Mouse (Mus musculus): Measurements from ENCODE around the gene Pllp. TPM values are rescaled to one million over a fixed set of nuclear protein-coding genes. Genes with fewer than 3 reads are reported as not detected.

Pllp gene
- total RNA-seq, 1 experiment from 2014 or later = not detected

- ATAC-seq (replicated peaks in 1 of 2; ENCODE audit: insufficient read depth in 1 of 2, low FRiP score in 2 of 2, low TSS enrichment in 1 of 2, low read depth in 1 of 2, poor library complexity in 2 of 2, severe bottlenecking in 2 of 2) = no peak
These were observed 10.8 kb upstream of the Pllp start for GRCm38 (mm10) chr8:94706732-94707395.

GRCm38 (mm10) chr8:94705581-94706245, 9.6 kb upstream of the Pllp start:
- no peak for ATAC-seq (replicated peaks in 1 of 2; ENCODE audit: insufficient read depth in 1 of 2, low FRiP score in 2 of 2, low TSS enrichment in 1 of 2, low read depth in 1 of 2, poor library complexity in 2 of 2, severe bottlenecking in 2 of 2)

GRCm38 (mm10) chr8:94704669-94704984, 8.5 kb upstream of the Pllp start:
- ATAC-seq (replicated peaks in 1 of 2; ENCODE audit: insufficient read depth in 1 of 2, low FRiP score in 2 of 2, low TSS enrichment in 1 of 2, low read depth in 1 of 2, poor library complexity in 2 of 2, severe bottlenecking in 2 of 2) = 0 out of 4 replicates have a peak, but pooled peaks of 1 of the 2 experiments have one; percentile 22

GRCm38 (mm10) chr8:94703972-94704668, 8.0 kb upstream of the Pllp start:
- ATAC-seq (replicated peaks in 1 of 2; ENCODE audit: insufficient read depth in 1 of 2, low FRiP score in 2 of 2, low TSS enrichment in 1 of 2, low read depth in 1 of 2, poor library complexity in 2 of 2, severe bottlenecking in 2 of 2) = peak; percentile 68 to 78

GRCm38 (mm10) chr8:94702844-94703813, 7.1 kb upstream of the Pllp start:
- ATAC-seq (replicated peaks in 1 of 2; ENCODE audit: insufficient read depth in 1 of 2, low FRiP score in 2 of 2, low TSS enrichment in 1 of 2, low read depth in 1 of 2, poor library complexity in 2 of 2, severe bottlenecking in 2 of 2) = peak; percentile 62 to 76

- ATAC-seq (replicated peaks in 1 of 2; ENCODE audit: insufficient read depth in 1 of 2, low FRiP score in 2 of 2, low TSS enrichment in 1 of 2, low read depth in 1 of 2, poor library complexity in 2 of 2, severe bottlenecking in 2 of 2) = no peak
These were observed 6.1 kb upstream of the Pllp start for GRCm38 (mm10) chr8:94702156-94702555.

- ATAC-seq (replicated peaks in 1 of 2; ENCODE audit: insufficient read depth in 1 of 2, low FRiP score in 2 of 2, low TSS enrichment in 1 of 2, low read depth in 1 of 2, poor library complexity in 2 of 2, severe bottlenecking in 2 of 2) = no peak
These were observed 4.4 kb upstream of the Pllp start for GRCm38 (mm10) chr8:94700421-94700935.

GRCm38 (mm10) chr8:94699366-94699765, 3.3 kb upstream of the Pllp start:
- ATAC-seq (replicated peaks in 1 of 2; ENCODE audit: insufficient read depth in 1 of 2, low FRiP score in 2 of 2, low TSS enrichment in 1 of 2, low read depth in 1 of 2, poor library complexity in 2 of 2, severe bottlenecking in 2 of 2) = no peak

- no peak for ATAC-seq (replicated peaks in 1 of 2; ENCODE audit: insufficient read depth in 1 of 2, low FRiP score in 2 of 2, low TSS enrichment in 1 of 2, low read depth in 1 of 2, poor library complexity in 2 of 2, severe bottlenecking in 2 of 2)
These were observed 1.9 kb upstream of the Pllp start for GRCm38 (mm10) chr8:94697956-94698355.

GRCm38 (mm10) chr8:94696566-94696965, 488 bp upstream of the Pllp start:
- ATAC-seq (replicated peaks in 1 of 2; ENCODE audit: insufficient read depth in 1 of 2, low FRiP score in 2 of 2, low TSS enrichment in 1 of 2, low read depth in 1 of 2, poor library complexity in 2 of 2, severe bottlenecking in 2 of 2) = no peak

- ATAC-seq (replicated peaks in 1 of 2; ENCODE audit: insufficient read depth in 1 of 2, low FRiP score in 2 of 2, low TSS enrichment in 1 of 2, low read depth in 1 of 2, poor library complexity in 2 of 2, severe bottlenecking in 2 of 2) = peak; percentile 19 to 38; a peak in 2 of 4 replicates
These were observed 611 bp downstream of the Pllp start for GRCm38 (mm10) chr8:94695341-94695993.

GRCm38 (mm10) chr8:94694701-94695100, 1.4 kb downstream of the Pllp start:
- no peak for ATAC-seq (replicated peaks in 1 of 2; ENCODE audit: insufficient read depth in 1 of 2, low FRiP score in 2 of 2, low TSS enrichment in 1 of 2, low read depth in 1 of 2, poor library complexity in 2 of 2, severe bottlenecking in 2 of 2)

GRCm38 (mm10) chr8:94685953-94686352, 10.1 kb downstream of the Pllp start:
- ATAC-seq (replicated peaks in 1 of 2; ENCODE audit: insufficient read depth in 1 of 2, low FRiP score in 2 of 2, low TSS enrichment in 1 of 2, low read depth in 1 of 2, poor library complexity in 2 of 2, severe bottlenecking in 2 of 2) = no peak

- no peak for ATAC-seq (replicated peaks in 1 of 2; ENCODE audit: insufficient read depth in 1 of 2, low FRiP score in 2 of 2, low TSS enrichment in 1 of 2, low read depth in 1 of 2, poor library complexity in 2 of 2, severe bottlenecking in 2 of 2)
These were observed 11.8 kb downstream of the Pllp start for GRCm38 (mm10) chr8:94684287-94684686.

- no peak for ATAC-seq (replicated peaks in 1 of 2; ENCODE audit: insufficient read depth in 1 of 2, low FRiP score in 2 of 2, low TSS enrichment in 1 of 2, low read depth in 1 of 2, poor library complexity in 2 of 2, severe bottlenecking in 2 of 2)
These were observed 13.2 kb downstream of the Pllp start for GRCm38 (mm10) chr8:94682732-94683524.

GRCm38 (mm10) chr8:94680414-94680813, 15.7 kb downstream of the Pllp start:
- ATAC-seq (replicated peaks in 1 of 2; ENCODE audit: insufficient read depth in 1 of 2, low FRiP score in 2 of 2, low TSS enrichment in 1 of 2, low read depth in 1 of 2, poor library complexity in 2 of 2, severe bottlenecking in 2 of 2) = no peak
